Mouse (Mus musculus): ENCODE data around the gene Dock7.
A peak's percentile ranks its signal among the peaks of the same experiment; 100 is the strongest.

The Dock7 gene

DNA sequence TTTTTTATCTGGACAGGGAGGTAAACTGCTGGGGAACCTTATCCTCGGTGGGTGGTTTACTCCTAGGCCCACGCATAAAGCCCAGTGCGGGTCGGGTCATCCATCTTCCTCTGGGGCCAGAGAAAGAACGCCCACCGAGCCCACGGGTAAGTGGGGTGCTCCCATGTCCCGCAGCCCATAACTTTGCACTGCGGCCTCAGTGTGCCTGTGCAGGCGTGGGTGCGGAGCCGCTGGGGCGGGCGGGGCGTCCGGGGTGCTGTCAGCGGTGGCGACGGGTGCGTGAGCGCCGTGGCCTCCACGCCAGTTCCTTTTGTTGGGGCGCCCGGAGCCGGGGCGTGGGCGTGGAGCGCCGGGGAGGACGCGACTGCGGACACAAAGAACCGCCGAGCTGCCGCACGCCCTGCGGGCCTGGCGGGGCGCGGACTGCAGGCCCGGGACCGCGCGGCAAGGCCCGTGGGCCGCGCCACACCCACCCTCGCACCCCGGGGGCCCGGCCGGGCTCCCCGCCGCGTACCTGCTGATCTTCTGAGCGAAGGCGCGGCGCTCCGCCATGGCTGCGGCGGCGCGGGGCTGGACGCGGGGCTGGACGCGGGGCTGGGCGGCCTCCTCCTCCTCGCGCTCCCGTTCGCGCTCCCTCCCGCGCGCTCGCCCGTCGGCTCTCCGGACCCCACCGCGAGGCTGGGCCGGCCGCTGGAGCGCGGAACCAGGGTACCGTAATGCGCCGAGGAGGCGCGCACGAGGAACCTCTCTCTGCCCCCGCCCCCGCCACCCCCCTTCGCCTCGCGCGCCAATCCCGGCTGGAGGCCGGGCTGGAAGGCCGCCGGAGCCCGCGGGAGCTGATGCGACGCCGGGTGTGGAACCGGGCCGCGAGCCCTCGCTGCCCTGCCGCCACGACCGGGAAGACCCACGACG is at the start of gene Dock7:
Dock7 (minus strand) TSS at position 705 of the 912 bp plus-strand sequence.
- DNase-seq (ENCODE audit: low read depth, low spot score): peak; percentile 88

DNA sequence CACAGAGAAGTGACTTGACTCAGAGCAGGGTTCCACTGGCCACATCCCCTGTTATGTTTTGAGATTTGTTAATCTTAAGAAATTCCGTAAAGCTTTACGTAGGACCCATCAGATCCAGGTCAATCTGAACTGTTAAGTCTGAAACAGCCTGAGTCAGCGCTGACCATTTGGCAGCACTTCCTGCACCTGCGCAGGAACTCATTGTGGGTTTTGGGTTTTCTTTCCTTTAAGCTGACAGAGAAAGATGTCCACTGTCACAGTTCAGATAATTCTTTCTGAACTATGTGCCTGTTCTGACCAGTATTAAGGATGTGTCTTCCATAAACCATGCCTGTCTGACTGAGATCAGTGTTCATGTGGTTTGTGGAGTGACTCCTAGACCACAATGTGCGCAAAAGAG is 48.2 kb upstream of the Dock7 start:
- no peak for DNase-seq (ENCODE audit: low read depth, low spot score)

GRCm38 (mm10) chr4:99163547-99163946 is 42.8 kb upstream of the Dock7 start:
- no peak for DNase-seq (ENCODE audit: low read depth, low spot score)

- no peak for DNase-seq (ENCODE audit: low read depth, low spot score)
Observed at GRCm38 (mm10) chr4:99163001-99163400, 42.3 kb upstream of the Dock7 start.

- DNase-seq (ENCODE audit: low read depth, low spot score): no peak
Observed at GRCm38 (mm10) chr4:99161457-99161971, 40.8 kb upstream of the Dock7 start.

- no peak for DNase-seq (ENCODE audit: low read depth, low spot score)
Observed at GRCm38 (mm10) chr4:99160899-99161298, 40.2 kb upstream of the Dock7 start.

GRCm38 (mm10) chr4:99160414-99160813 is 39.7 kb upstream of the Dock7 start:
- DNase-seq (ENCODE audit: low read depth, low spot score): no peak

DNA sequence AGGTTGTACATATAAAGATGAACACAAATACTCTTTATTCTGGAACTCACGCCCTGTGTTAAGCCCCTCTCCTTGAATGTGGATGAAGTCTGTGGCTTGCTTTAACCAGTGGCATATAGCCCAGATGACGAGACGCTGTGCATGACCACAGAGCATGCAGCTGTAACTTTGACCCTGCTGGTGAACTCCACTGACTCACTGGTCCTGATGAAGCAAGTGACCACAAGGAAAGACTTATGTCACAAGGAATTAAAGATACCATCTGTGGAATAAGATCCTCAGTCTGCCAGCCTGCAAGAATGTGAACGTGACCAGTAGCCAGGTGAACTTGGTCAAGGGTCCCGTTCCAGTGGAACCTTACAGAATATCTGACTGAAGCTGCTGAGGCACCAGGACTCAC is 37.8 kb upstream of the Dock7 start:
- DNase-seq (ENCODE audit: low read depth, low spot score): no peak

- DNase-seq (ENCODE audit: low read depth, low spot score): no peak
Observed at GRCm38 (mm10) chr4:99156641-99157307, 36.1 kb upstream of the Dock7 start.

DNA sequence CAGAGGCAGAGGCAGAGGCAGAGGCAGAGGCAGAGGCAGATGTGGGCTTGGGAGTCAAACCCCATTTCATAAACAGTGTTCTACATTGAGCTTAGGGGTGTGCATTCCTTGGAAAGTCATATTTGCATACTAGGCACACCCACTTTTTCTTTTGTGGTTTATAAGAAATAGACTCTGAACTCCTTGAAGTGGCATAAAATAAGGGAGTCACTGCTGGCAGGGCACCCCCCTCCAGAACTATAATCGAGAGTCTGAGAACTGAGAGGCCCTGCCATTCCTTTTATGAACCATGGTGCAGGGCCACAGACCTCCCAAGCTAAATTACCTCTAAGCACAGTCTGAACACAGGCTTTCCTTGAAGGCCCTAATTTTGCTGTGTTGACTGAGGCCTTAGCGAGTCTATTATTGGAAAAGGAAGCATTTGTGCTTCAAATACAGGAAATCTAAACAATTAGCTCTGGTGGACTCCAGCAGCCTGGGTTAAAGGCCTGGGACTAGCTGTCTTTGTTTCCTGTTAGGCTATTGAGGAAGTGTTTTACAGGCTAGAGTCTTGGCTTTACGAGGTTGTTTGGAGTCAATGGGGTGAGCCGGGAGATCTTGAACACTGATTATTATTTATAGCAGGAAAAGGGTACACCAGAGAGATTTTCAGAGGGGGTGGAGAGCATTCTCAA is 31.3 kb upstream of the Dock7 start:
- DNase-seq (ENCODE audit: low read depth, low spot score): no peak

- no peak for DNase-seq (ENCODE audit: low read depth, low spot score)
Observed at GRCm38 (mm10) chr4:99151434-99151833, 30.7 kb upstream of the Dock7 start.

DNA sequence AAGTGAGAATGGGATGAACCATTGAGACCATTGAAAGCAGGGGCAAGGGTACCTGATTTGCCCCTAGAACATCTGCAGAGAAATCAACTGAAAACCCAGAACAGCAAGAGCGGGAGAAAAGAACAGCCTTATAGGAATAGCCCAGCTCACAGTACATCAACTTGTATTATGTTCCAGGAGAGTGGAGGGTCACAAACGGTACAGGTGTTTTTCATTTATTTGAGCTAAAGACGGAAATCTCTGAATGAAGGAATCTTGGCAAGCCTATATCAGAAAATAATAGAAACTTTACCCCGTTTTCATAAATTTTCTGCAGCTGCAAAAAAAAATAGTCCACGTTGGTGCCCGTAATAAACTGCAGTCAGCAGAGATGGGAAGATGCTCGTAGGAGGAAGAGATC is 22.6 kb upstream of the Dock7 start:
- no peak for DNase-seq (ENCODE audit: low read depth, low spot score)

DNA sequence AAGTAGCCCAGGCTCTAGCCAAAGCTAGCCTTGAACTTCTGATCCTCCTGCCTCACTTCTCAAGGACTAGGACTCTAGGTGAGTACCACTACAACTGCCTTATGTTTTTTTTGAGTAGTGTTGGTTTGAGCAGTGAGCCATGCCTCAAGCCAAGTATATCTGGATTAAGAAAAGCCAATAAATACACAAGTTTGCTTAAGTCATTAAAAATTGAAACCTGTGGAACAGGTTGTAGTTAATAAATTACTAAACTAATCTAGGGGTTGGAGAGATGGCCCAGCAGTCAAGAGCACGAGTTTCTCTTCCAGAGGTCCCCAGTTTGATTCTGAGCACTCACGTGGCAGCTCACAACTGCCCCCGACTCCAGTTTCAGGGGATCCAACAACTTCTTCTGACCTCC is 20.9 kb upstream of the Dock7 start:
- no peak for DNase-seq (ENCODE audit: low read depth, low spot score)

GRCm38 (mm10) chr4:99141171-99141570 is 20.5 kb upstream of the Dock7 start:
- DNase-seq (ENCODE audit: low read depth, low spot score): no peak

DNA sequence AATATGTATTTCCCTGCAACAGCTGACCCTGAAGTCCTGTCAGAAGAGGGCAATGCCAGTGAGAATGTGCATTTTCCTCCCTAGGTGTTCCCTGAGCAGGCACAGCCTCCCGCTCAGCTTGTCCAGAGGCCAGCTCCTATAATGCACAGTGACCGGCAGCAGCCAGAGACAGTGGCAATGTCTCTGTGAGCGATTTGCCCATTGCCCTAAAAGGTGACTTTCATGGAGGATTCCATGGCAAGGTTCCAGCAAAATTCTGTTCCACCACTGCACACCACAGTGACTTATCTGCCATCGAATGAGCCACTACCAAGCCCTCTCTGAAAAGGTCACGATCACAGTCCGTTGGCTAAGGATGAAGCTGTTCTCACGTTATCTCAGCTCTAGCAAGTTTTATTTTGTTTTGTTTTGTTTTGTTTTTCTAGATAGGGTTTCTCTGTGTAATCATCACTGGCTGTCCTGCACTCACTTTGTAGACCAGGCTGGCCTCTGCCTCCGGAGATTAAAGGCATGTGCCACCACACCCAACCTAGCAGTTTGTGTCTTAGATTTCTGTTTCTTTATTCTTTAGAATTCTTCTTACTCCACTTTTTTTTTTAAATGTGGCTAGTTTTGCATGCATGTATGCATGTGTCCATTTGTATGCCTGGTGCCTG is 17.4 kb upstream of the Dock7 start:
- DNase-seq (ENCODE audit: low read depth, low spot score): no peak

DNA sequence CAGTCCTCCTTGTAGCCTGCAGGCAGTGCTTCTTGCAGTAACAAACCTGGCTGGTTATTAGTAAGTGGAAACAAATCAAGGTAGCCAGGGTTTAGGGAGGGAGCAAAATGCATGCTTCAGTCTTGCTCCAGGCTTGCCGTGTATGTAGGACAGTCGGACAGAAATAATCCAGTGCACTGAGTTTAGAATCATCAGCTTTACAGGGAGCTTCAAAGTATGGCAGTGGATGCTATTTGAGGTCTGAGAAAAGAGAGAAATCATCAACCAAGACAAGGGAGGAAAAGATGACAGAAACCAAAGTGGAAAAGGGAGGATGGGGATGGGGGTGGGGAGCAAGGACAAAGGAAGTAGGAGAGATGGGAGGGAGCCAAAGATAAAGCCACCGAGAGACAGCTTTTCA is 13.8 kb upstream of the Dock7 start:
- DNase-seq (ENCODE audit: low read depth, low spot score): no peak

- no peak for DNase-seq (ENCODE audit: low read depth, low spot score)
Observed at GRCm38 (mm10) chr4:99133326-99133725, 12.6 kb upstream of the Dock7 start.

- no peak for DNase-seq (ENCODE audit: low read depth, low spot score)
Observed at GRCm38 (mm10) chr4:99132686-99133085, 12.0 kb upstream of the Dock7 start.

DNA sequence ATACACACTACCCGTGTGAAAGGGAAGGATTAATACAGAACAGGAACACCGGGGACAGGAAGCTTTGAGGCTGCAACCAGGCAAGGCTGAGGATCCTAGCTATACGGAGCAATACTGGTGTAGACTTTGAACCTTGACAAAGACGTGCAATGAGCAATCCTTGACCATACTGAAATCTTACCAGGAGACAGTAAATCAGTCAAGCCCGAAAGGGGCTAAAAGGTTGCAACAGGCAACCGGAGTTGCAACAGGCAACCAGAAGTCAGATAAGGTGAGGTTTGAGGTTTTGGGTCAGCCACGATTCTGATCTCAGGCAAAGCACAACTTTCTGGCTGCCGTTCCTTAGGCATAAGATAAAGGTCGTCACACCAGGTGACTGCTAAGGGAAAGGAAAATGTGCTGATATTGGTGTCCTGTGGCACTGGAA is 10.5 kb upstream of the Dock7 start:
- DNase-seq (ENCODE audit: low read depth, low spot score): no peak

DNA sequence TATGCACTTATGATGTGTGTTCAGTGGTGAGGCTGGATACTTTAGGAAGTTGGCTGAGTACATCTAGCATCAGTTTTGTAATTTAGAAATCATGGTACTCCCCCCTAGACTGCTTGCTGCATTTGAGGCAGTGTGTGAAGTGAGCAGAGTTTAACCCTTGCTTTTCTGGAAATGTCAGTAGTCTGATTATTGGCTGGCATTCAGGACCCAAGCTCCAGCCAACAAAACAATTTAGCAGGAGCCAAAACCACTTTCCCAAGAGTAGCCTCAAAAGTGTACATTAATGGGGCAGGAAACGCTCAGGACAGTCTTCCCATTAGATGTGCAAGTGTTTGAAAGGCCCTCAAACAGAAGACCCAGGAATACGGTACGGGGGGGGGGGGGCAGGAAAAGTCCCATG is 2.8 kb upstream of the Dock7 start:
- DNase-seq (ENCODE audit: low read depth, low spot score): no peak

DNA sequence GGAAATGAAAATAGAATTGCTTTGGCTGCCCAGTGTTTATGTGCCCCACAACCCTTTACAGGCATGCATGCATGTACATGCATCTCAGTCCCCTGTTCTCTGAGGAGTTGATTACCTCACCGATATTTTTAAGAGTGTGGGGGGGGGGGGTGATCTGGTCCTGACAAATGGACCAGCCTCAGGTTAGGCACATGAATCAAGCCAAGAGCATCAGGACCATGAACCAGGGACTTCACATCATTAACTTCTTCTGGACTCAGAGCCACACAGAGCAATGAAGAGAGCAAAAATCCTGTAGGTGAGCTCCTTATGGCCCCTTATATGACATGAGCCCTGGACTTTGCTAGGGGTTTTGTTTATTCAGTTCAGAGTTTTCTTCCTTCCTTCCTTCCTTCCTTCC is 2.1 kb upstream of the Dock7 start:
- DNase-seq (ENCODE audit: low read depth, low spot score): no peak

GRCm38 (mm10) chr4:99122047-99122446 is 1.3 kb upstream of the Dock7 start:
- no peak for DNase-seq (ENCODE audit: low read depth, low spot score)
